Mouse (Mus musculus) stomach, postnatal 0 days (tissue): ENCODE measurements around the gene Rhog.

Experiments
- CTCF ChIP-seq: IDR thresholded peaks from 2 replicates; pipeline ENCODE4 v1.5.1; 2016; ENCODE audit warnings: antibody characterized with exemption, low read depth, mild to moderate bottlenecking, moderate library complexity
- EP300 ChIP-seq: optimal IDR thresholded peaks from 2 replicates; pipeline ENCODE3; 2016; ENCODE audit warnings: antibody characterized with exemption

GRCm38 (mm10) chr7:102242371-102242770, 13.5 kb downstream of the Rhog start:
- TF ChIP-seq EP300 (no peak), CTCF (no peak)
